Mouse (Mus musculus) adipocyte (in vitro differentiated cells): ENCODE measurements around the gene Anapc1.

Source experiments
- DNase-seq: peaks from one replicate; pipeline ENCODE4 v3.0.0-alpha.2; 2016; ENCODE audit warnings: low spot score

Gene Anapc1

DNA sequence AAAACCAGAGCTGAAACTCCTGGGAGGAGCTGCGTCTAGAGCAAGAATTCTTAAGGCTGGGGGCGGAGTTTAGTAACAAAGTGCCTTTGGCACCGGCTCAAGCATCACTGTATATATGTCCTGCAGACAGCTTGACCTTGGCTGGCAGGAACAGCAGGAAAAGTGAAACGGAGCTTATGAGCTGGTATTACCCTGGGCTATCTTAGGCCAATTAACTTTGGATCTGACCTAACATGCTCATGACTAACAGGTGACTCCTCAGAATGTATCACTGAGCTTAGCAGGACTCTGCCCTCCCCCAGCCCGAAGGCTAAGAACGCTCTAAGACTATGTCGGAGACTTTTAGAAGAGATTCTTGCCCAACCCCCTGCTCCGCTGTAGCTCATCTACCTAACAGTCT lies 121.3 kb downstream of the Anapc1 start:
- DNase-seq = no peak

DNA sequence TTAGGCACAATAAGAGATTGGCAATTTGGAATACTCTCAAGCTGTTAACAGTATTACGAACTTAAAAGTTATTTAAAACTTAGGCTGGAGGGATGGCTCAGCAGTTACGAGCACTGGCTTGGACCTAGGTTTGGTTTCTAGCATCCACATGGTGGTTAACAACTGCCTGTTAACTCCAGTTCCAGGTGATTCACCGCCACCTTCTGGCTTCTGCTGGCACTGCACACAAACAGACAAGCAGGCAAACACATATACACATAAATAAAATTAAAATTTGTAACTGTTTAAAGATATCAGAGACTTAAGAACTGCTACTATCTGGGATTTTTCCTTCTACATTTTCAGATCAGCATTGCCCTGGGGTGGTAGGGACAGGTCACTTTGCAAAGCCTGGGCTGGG lies 123.0 kb downstream of the Anapc1 start:
- DNase-seq = no peak
